Mouse (Mus musculus): ENCODE measurements around the gene Cmtm6. TPM values are rescaled to one million over a fixed set of nuclear protein-coding genes. Genes with fewer than 3 reads are reported as not detected.

Gene Cmtm6
- 87.8 and 98.2 TPM in 2 replicates for polyA plus RNA-seq (2015; fragmentation: Nextera tagmentation; extraction: Ambion mirVana)

DNA sequence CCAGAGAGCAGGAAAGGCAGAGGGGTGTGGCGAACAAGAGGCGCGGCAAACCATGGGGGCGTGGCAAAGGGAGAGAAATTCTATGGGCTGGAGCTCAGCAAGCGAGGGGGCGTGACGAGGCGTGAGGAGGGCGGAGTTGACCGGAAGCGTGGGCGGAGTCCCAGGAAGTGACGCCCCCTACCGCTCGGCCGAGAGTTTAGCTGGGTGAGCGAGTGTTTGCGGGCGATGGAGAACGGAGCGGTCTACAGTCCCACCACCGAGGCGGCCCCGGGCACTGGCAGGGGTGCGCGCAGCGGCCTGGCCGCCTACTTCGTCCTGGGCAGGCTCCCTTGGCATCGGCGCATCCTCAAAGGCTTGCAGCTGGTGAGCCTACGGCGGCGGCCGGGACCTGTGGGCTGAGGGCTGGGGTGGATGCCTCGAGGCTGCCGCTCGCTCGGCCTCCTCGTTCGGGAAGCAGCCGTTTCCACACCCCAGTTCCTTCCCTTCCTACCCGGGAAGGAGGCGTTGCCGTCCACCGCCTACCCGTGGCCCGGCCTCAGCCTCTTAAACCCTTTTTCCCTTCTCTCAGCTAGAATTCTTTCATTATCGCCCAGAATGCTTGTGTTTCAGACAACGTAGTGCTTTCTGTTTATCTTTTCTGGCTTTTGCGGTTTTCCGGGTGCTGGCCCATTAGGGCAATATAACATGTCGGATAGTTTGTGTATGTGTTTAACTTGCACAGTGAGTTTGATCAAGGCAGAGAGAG, at the start of gene Cmtm6:
TSS of gene Cmtm6 (plus strand) at position 106 of the 745 bp plus-strand sequence.
- peak within 1 kb of the TSS; percentile 63 for H3K4me2 ChIP-seq (replicated peaks; ENCODE audit: low read depth)
- H3K9me3 ChIP-seq (ENCODE audit: control insufficient read depth), result no peaks in the 10 kb centered on the region
- WGBS, result under 1% methylated on average over 52 of the region's 53 CpGs
- H3K27ac ChIP-seq (ENCODE audit: low read depth, low read length), result peak within 1 kb of the TSS; percentile 92
- H3K27me3 ChIP-seq (replicated peaks; ENCODE audit: control insufficient read depth, insufficient read depth, low read length), result no peaks in the 10 kb centered on the region
- H3K36me3 ChIP-seq (ENCODE audit: control insufficient read depth, insufficient read depth), result 0 out of 2 replicates have a peak, but pooled peaks cover 4% of the 10 kb centered on the region
- peak within 1 kb of the TSS; percentile 71 for H3K4me3 ChIP-seq (ENCODE audit: low read depth, low read length)
- peaks cover 13% of the 10 kb centered on the region for H3K4me1 ChIP-seq (replicated peaks; ENCODE audit: control insufficient read depth, insufficient read depth, low read length)
- ATAC-seq, result peak; percentile 82
- peak; percentile 71 for TF ChIP-seq CTCF (IDR thresholded peaks at IDR 0.05; ENCODE audit: low read depth)
- peak within 1 kb of the TSS; percentile 59 for H3K9ac ChIP-seq (ENCODE audit: low read depth, low read length)

DNA sequence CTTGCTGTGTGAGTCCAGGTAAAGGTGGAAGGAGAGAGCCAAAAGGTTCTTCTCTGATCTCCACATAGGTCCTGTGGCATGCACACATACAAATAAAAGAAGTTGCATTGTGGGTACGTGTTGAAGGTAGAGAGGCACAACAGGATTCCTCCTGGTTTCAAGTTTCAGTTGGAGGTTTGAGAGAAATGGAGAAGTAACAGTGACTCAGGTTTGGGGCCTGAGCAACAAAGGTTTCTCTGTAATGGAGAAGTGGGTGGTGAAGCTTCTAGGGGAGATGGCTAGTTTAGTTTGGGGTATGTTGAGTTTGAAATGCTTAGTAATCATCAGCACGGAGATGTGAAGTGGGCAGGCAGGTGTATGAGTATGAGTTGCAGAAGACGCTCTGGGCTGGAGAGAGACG, 48.7 kb upstream of the Cmtm6 start:
- no peak overlapping the region for H3K9ac ChIP-seq (ENCODE audit: low read depth, low read length)
- WGBS, result 84% methylated on average over 4 of the region's 4 CpGs

DNA sequence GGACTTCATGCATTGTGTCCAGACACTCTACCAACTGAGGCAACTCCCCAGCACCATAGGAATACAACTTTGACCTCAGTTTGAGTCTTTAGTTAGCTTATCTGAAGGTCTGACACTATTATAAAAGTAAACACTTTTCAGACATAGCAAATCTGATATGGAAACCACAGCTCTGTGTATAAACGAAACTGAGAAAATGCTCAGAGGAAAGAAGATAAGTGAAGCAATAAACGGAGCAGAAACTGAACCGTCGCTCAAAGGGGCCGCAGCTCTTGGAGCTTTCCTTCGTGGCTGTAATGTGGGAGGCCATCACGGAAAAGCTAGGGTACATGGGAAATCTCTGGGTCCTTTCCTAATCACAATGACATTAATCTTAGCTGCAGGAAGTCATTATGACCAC, 44.7 kb upstream of the Cmtm6 start:
- ATAC-seq, result 0 out of 2 replicates have a peak, but pooled peaks have one; percentile 2
- H3K9me3 ChIP-seq (ENCODE audit: control insufficient read depth), result no peaks in the 10 kb centered on the region
- H3K4me2 ChIP-seq (replicated peaks; ENCODE audit: low read depth), result 0 out of 2 replicates have a peak overlapping the region, but pooled peaks have one; percentile 13
- TF ChIP-seq CTCF (IDR thresholded peaks at IDR 0.05; ENCODE audit: low read depth), result no peak
- no peak overlapping the region for H3K4me3 ChIP-seq (ENCODE audit: low read depth, low read length)
- H3K9ac ChIP-seq (ENCODE audit: low read depth, low read length), result no peak overlapping the region
- peak overlapping the region; percentile 74 for H3K27ac ChIP-seq (ENCODE audit: low read depth, low read length)
- H3K27me3 ChIP-seq (replicated peaks; ENCODE audit: control insufficient read depth, insufficient read depth, low read length), result no peaks in the 10 kb centered on the region
- 0 out of 2 replicates have a peak, but pooled peaks cover 8% of the 10 kb centered on the region for H3K4me1 ChIP-seq (replicated peaks; ENCODE audit: control insufficient read depth, insufficient read depth, low read length)
- WGBS, result 40% methylated on average over 7 of the region's 7 CpGs
- H3K36me3 ChIP-seq (ENCODE audit: control insufficient read depth, insufficient read depth), result no peaks in the 10 kb centered on the region

More for the DNA sequence above, 48.7 kb upstream of the Cmtm6 start:
- Histone ChIP-seq H3K36me3 (ENCODE audit: control insufficient read depth, insufficient read depth) (no peaks in the 10 kb centered on the region), H3K27ac (ENCODE audit: low read depth, low read length) (no peak overlapping the region), H3K4me1 (replicated peaks; ENCODE audit: control insufficient read depth, insufficient read depth, low read length) (0 out of 2 replicates have a peak, but pooled peaks cover 3% of the 10 kb centered on the region), H3K4me2 (replicated peaks; ENCODE audit: low read depth) (no peak overlapping the region), H3K4me3 (ENCODE audit: low read depth, low read length) (no peak overlapping the region), H3K27me3 (replicated peaks; ENCODE audit: control insufficient read depth, insufficient read depth, low read length) (no peaks in the 10 kb centered on the region), H3K9me3 (ENCODE audit: control insufficient read depth) (no peaks in the 10 kb centered on the region)
- TF ChIP-seq CTCF (IDR thresholded peaks at IDR 0.05; ENCODE audit: low read depth), result no peak
- no peak for ATAC-seq

DNA sequence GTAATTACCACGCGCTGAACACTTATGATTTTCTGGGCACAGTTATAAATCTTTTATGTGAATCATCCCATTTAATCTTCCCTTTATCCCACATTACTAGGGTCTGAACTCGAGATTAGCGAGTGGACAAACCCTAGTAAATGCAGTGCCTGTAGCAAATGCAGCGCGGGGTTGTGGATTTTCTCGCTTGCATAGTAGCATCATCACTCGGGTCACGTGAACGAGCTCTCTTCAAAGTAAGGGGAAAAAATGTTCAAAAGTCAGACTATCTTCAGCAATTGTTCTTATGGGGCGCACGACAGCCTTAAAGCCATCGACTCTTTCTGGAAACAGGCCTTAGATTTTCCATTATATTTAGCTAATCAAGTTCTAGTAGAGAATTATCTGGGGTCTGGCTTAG, 43.3 kb upstream of the Cmtm6 start:
- no peak overlapping the region for H3K9ac ChIP-seq (ENCODE audit: low read depth, low read length)

DNA sequence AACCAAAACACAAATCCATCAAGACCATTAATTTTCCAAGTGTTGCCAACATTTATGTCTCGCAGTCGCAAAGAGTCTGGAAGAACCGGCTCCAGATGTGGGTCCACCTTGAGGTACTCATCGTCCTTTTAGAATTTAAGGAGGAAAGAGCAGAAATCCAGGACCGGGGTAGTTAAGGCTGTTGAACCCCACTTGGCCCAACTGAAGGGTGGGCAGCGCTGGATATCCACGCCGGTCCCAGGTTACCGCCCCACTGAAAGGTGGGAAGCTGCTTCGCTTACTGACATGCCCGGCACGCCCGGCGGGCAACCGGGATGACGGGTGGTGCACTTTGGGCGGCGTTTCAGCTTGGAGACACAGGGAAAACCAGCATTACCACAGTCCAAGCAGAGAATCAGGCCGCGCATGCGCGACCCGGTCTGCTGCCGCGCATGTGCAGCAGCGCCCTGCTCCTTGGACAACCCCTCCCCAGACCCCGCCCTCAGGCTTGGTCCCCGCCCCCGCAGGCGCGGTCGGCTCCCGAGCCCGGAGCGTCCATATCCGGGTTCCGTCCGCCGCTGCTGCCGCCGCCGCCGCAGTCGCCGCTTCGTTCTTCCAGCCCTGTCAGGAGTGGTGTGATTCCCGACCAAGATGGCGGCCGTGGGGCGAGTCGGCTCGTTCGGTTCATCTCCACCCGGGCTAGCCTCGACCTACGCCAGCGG, 42.5 kb upstream of the Cmtm6 start, which contains the start of gene Dync1li1:
TSS of gene Dync1li1 (plus strand) at position 539 of the 701 bp plus-strand sequence.
- H3K4me2 ChIP-seq (replicated peaks; ENCODE audit: low read depth), result peak within 1 kb of the TSS; percentile 90
- peak within 1 kb of the TSS; percentile 88 for H3K4me3 ChIP-seq (ENCODE audit: low read depth, low read length)
- peak within 1 kb of the TSS; percentile 93 for H3K9ac ChIP-seq (ENCODE audit: low read depth, low read length)
- ATAC-seq, result peak; percentile 95
- under 1% methylated on average over 50 of the region's 57 CpGs for WGBS
- TF ChIP-seq CTCF (IDR thresholded peaks at IDR 0.05; ENCODE audit: low read depth), result no peak
- no peaks in the 10 kb centered on the region for H3K9me3 ChIP-seq (ENCODE audit: control insufficient read depth)
- peaks cover 13% of the 10 kb centered on the region; the same call in 1 of the 2 replicates for H3K36me3 ChIP-seq (ENCODE audit: control insufficient read depth, insufficient read depth)
- H3K27ac ChIP-seq (ENCODE audit: low read depth, low read length), result peak within 1 kb of the TSS; percentile 99
- 0 out of 2 replicates have a peak, but pooled peaks cover 8% of the 10 kb centered on the region for H3K4me1 ChIP-seq (replicated peaks; ENCODE audit: control insufficient read depth, insufficient read depth, low read length)
- no peaks in the 10 kb centered on the region for H3K27me3 ChIP-seq (replicated peaks; ENCODE audit: control insufficient read depth, insufficient read depth, low read length)

More for the DNA sequence above, 43.3 kb upstream of the Cmtm6 start:
- peak overlapping the region; percentile 90 for H3K4me2 ChIP-seq (replicated peaks; ENCODE audit: low read depth)
- H3K27me3 ChIP-seq (replicated peaks; ENCODE audit: control insufficient read depth, insufficient read depth, low read length), result no peaks in the 10 kb centered on the region
- H3K36me3 ChIP-seq (ENCODE audit: control insufficient read depth, insufficient read depth), result peaks cover 6% of the 10 kb centered on the region; the same call in 1 of the 2 replicates
- H3K4me3 ChIP-seq (ENCODE audit: low read depth, low read length), result peak overlapping the region; percentile 88; the same call in 1 of the 2 replicates
- TF ChIP-seq CTCF (IDR thresholded peaks at IDR 0.05; ENCODE audit: low read depth), result no peak
- H3K9me3 ChIP-seq (ENCODE audit: control insufficient read depth), result no peaks in the 10 kb centered on the region
- 77% methylated on average over 13 of the region's 13 CpGs for WGBS
- ATAC-seq, result no peak
- H3K4me1 ChIP-seq (replicated peaks; ENCODE audit: control insufficient read depth, insufficient read depth, low read length), result 0 out of 2 replicates have a peak, but pooled peaks cover 8% of the 10 kb centered on the region
- H3K27ac ChIP-seq (ENCODE audit: low read depth, low read length), result no peak overlapping the region

DNA sequence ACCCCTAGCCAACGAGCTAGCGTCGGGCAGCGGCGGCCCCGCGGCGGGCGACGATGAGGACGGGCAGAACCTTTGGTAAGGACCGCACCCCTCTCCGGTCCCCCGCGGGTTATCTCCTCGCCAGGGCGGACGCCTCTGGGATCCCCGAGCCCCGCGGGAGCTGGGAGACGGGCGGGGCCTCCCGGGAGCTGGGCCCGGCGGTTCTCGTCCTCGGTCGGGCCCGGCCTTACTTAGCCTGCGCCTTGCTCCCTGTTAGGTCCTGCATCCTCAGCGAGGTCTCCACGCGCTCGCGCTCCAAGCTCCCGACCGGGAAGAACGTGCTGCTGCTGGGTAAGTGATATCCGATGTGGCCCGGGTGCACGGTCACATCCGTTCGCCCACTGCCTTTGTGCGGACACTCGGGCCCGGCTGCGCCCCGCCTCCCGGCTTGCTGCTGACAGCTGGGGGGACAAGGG, 41.9 kb upstream of the Cmtm6 start:
- peak; percentile 66 for ATAC-seq
- H3K9ac ChIP-seq (ENCODE audit: low read depth, low read length), result peak overlapping the region; percentile 93
- no peak for TF ChIP-seq CTCF (IDR thresholded peaks at IDR 0.05; ENCODE audit: low read depth)
- no peaks in the 10 kb centered on the region for H3K9me3 ChIP-seq (ENCODE audit: control insufficient read depth)
- WGBS, result under 1% methylated on average over 50 of the region's 50 CpGs
- H3K4me3 ChIP-seq (ENCODE audit: low read depth, low read length), result peak overlapping the region; percentile 88
- H3K36me3 ChIP-seq (ENCODE audit: control insufficient read depth, insufficient read depth), result peaks cover 13% of the 10 kb centered on the region; the same call in 1 of the 2 replicates
- H3K27me3 ChIP-seq (replicated peaks; ENCODE audit: control insufficient read depth, insufficient read depth, low read length), result no peaks in the 10 kb centered on the region
- H3K27ac ChIP-seq (ENCODE audit: low read depth, low read length), result peak overlapping the region; percentile 99
- H3K4me2 ChIP-seq (replicated peaks; ENCODE audit: low read depth), result peak overlapping the region; percentile 90
- H3K4me1 ChIP-seq (replicated peaks; ENCODE audit: control insufficient read depth, insufficient read depth, low read length), result 0 out of 2 replicates have a peak, but pooled peaks cover 8% of the 10 kb centered on the region
